Mouse (Mus musculus): Measurements from ENCODE around the gene H2afv.

Gene H2afv

DNA sequence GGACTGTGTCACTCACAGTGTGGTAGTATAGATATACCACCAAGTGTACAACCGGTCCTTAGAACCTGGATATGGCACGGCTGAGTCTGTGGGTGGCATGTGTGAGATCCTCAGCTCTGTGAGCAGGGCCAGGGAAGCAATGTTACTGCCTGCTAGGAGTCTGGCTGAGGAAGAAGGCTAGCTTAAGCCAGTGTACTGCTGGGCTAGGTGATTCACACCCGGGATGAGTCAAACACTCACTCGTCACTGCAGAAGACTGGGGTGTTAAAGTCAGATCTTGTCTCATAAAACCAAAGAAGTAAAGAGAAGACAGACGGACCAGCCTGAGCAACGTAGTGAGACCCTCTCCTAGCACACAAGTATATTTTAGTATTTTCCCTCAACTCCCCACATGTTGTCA, 63.3 kb downstream of the H2afv start:
- no peak for DNase-seq

Data from heart, adult 11 months (tissue).